Mouse (Mus musculus): ENCODE results near the gene Il6ra.

DNA sequence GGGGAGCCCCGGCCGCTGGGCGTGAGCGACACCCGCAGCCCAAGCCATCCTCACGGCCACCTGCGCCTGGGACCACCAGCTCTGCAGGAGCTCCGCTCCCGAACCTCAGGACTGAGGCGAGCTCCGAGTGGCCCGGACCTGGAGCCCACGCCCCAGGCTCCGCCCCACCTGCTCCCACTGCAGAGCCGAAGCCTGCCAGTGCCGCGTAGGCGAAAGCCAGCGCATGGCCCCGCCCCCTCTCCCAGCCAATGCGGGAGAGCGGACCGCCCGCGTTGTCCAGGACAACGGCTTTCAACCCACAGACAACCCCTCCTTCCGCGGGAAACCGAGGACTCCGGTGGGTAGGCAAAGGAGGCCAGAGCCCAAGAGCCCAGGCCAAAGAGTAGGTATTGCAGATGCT lies 47.5 kb upstream of the Il6ra start:
- TF ChIP-seq GATA1 (IDR thresholded peaks at IDR 0.05; ENCODE audit: low read length) (no peak), TAL1 (IDR thresholded peaks at IDR 0.05; ENCODE audit: low read length) (no peak)

Measured in erythroblast, embryonic 14.5 days (primary cell).